Mouse (Mus musculus) heart, adult 2 months (tissue): ENCODE measurements around the gene Celf1.

Source experiments
- CTCF ChIP-seq: fragments of 200-600 bp; IDR thresholded peaks from 2 replicates; pipeline ENCODE4 v1.8.1; 2022; ENCODE audit warnings: antibody characterized with exemption, mild to moderate bottlenecking, moderate library complexity
- EP300 ChIP-seq: fragments of 200-500 bp; IDR thresholded peaks from 2 replicates; pipeline ENCODE4 v1.6.1; 2011; ENCODE audit warnings: low read depth, low read length, control low read depth; ENCODE audit not compliant: insufficient read depth
- POLR2A ChIP-seq: fragments of 200-500 bp; IDR thresholded peaks from 2 replicates; pipeline ENCODE4 v1.6.1; 2011; ENCODE audit warnings: mild to moderate bottlenecking, low read depth, low read length, control low read depth; ENCODE audit not compliant: insufficient read depth

- TF ChIP-seq POLR2A (no peak), EP300 (no peak), CTCF (no peak)
Measured at GRCm38 (mm10) chr2:91013881-91014280, 73.7 kb downstream of the Celf1 start.
